Mouse (Mus musculus) MEL (cell line): Measurements from ENCODE around the gene Lbx2. TPM values are rescaled to one million over a fixed set of nuclear protein-coding genes. Genes with fewer than 3 reads are reported as not detected.

Experiments used
- DNase-seq: peaks from one replicate; pipeline ENCODE4 v3.0.0; 2011; ENCODE audit warnings: low read depth, low spot score
- H3K27ac ChIP-seq: 2 replicates; pipeline ENCODE4 v1.5.1; 2012; ENCODE audit warnings: low read depth, mild to moderate bottlenecking, control low read depth, low read length, moderate library complexity; ENCODE audit not compliant: control insufficient read depth
- H3K27me3 ChIP-seq, 2 experiments: fragments of 150-350 bp in 1 of 2; sonication (generic) in 1 of 2; 2 replicates each; pipeline ENCODE4 v1.6.1; 2012; ENCODE audit warnings: low read length in 2 of 2, mild to moderate bottlenecking in 2 of 2, improper control_type of control experiment in 1 of 2, moderate library complexity in 1 of 2; ENCODE audit not compliant: insufficient read depth in 2 of 2, control insufficient read depth in 1 of 2
- H3K36me3 ChIP-seq, 2 experiments: 2 replicates each; pipeline ENCODE4 v1.6.1; 2012 to 2014; ENCODE audit warnings: low read length in 2 of 2, improper control_type of control experiment in 1 of 2, inconsistent platforms in 1 of 2, mild to moderate bottlenecking in 1 of 2; ENCODE audit not compliant: insufficient read depth in 2 of 2, control insufficient read depth in 1 of 2
- H3K4me1 ChIP-seq, 2 experiments: fragments of 150-350 bp in 1 of 2; sonication (generic) in 1 of 2; 2 replicates each; pipeline ENCODE4 v1.6.1; 2012; ENCODE audit warnings: low read length in 2 of 2, improper control_type of control experiment in 1 of 2, mild to moderate bottlenecking in 1 of 2; ENCODE audit not compliant: insufficient read depth in 2 of 2, control insufficient read depth in 1 of 2
- H3K4me3 ChIP-seq, 2 experiments: fragments of 150-350 bp in 1 of 2; sonication (generic) in 1 of 2; 2 replicates each; pipeline ENCODE4 v1.5.1; 2012; ENCODE audit warnings: low read depth in 2 of 2, low read length in 2 of 2, mild to moderate bottlenecking in 2 of 2, moderate library complexity in 2 of 2, control low read depth in 1 of 2, improper control_type of control experiment in 1 of 2; ENCODE audit not compliant: control insufficient read depth in 1 of 2, insufficient read depth in 1 of 2
- H3K79me2 ChIP-seq: 2 replicates; pipeline ENCODE4 v1.6.1; 2012; ENCODE audit warnings: mild to moderate bottlenecking, low read length, moderate library complexity; ENCODE audit not compliant: control insufficient read depth, poor library complexity, insufficient read depth
- H3K9ac ChIP-seq: 2 replicates; pipeline ENCODE4 v1.6.1; 2012; ENCODE audit warnings: low read depth, mild to moderate bottlenecking, control low read depth, low read length, moderate library complexity; ENCODE audit not compliant: control insufficient read depth, poor library complexity, severe bottlenecking
- H3K9me3 ChIP-seq: fragments of 150-350 bp; sonication (generic); replicated peaks from 2 replicates; pipeline ENCODE4 v1.6.1; 2012; ENCODE audit warnings: mild to moderate bottlenecking, low read length, improper control_type of control experiment, moderate library complexity; ENCODE audit not compliant: insufficient read depth
- CHD1 ChIP-seq: IDR thresholded peaks from 2 replicates; pipeline ENCODE4 v1.6.1; 2012; ENCODE audit warnings: low read depth, mild to moderate bottlenecking, inconsistent platforms, low read length, improper control_type of control experiment
- CTCF ChIP-seq, 3 experiments: IDR thresholded peaks in 2 of 3; conservative IDR thresholded peaks in 1 of 3; 2 replicates each; pipeline ENCODE4 v1.5.1; 2011 to 2012; ENCODE audit warnings: low read length in 3 of 3, low read depth in 2 of 3, mild to moderate bottlenecking in 2 of 3, improper control_type of control experiment in 1 of 3, inconsistent platforms in 1 of 3, mixed read lengths in 1 of 3, moderate library complexity in 1 of 3; ENCODE audit not compliant: control insufficient read depth in 1 of 3, insufficient read depth in 1 of 3, poor library complexity in 1 of 3, severe bottlenecking in 1 of 3
- ELF1 ChIP-seq: IDR thresholded peaks from 2 replicates; pipeline ENCODE4 v1.6.1; 2014; ENCODE audit warnings: low read depth, mild to moderate bottlenecking, inconsistent platforms, low read length, improper control_type of control experiment, moderate library complexity
- EP300 ChIP-seq, 2 experiments: IDR thresholded peaks; 2 replicates each; pipeline ENCODE4 v1.6.1; 2011; ENCODE audit warnings: improper control_type of control experiment in 2 of 2, low read length in 2 of 2, low read depth in 1 of 2, mild to moderate bottlenecking in 1 of 2
- GABPA ChIP-seq: IDR thresholded peaks from 2 replicates; pipeline ENCODE4 v1.6.1; 2012; ENCODE audit warnings: low read depth, mild to moderate bottlenecking, inconsistent platforms, low read length, improper control_type of control experiment, moderate library complexity
- HCFC1 ChIP-seq: IDR thresholded peaks from 2 replicates; pipeline ENCODE4 v1.6.1; 2012; ENCODE audit warnings: low read depth, mild to moderate bottlenecking, inconsistent platforms, low read length, improper control_type of control experiment, moderate library complexity
- JUND ChIP-seq: IDR thresholded peaks from 2 replicates; pipeline ENCODE4 v1.6.1; 2011; ENCODE audit warnings: low read depth, mild to moderate bottlenecking, improper control_type of control experiment, low read length
- MAX ChIP-seq: IDR thresholded peaks from 2 replicates; pipeline ENCODE4 v1.6.1; 2011; ENCODE audit warnings: low read length, improper control_type of control experiment
- MXI1 ChIP-seq: IDR thresholded peaks from 2 replicates; pipeline ENCODE4 v1.6.1; 2011; ENCODE audit warnings: mild to moderate bottlenecking, low read depth, low read length, improper control_type of control experiment
- MYB ChIP-seq: IDR thresholded peaks from 2 replicates; pipeline ENCODE4 v1.6.1; 2011; ENCODE audit warnings: mild to moderate bottlenecking, low read depth, low read length, improper control_type of control experiment
- NELFE ChIP-seq: IDR thresholded peaks from 2 replicates; pipeline ENCODE4 v1.6.1; 2011; ENCODE audit warnings: low read depth, low read length, improper control_type of control experiment
- NRF1 ChIP-seq: IDR thresholded peaks from 2 replicates; pipeline ENCODE4 v1.6.1; 2014; ENCODE audit warnings: low read depth, mild to moderate bottlenecking, inconsistent platforms, low read length, improper control_type of control experiment, moderate library complexity; ENCODE audit not compliant: poor library complexity, insufficient read depth, severe bottlenecking
- POLR2A ChIP-seq, 2 experiments: IDR thresholded peaks; 2 replicates each; pipeline ENCODE4 v1.6.1; 2011 to 2012; ENCODE audit warnings: low read length in 2 of 2, mild to moderate bottlenecking in 2 of 2, control low read depth in 1 of 2, improper control_type of control experiment in 1 of 2, low read depth in 1 of 2, moderate library complexity in 1 of 2; ENCODE audit not compliant: control insufficient read depth in 1 of 2, insufficient read depth in 1 of 2, poor library complexity in 1 of 2
- POLR2AphosphoS2 ChIP-seq: IDR thresholded peaks from 2 replicates; pipeline ENCODE4 v1.6.1; 2011; ENCODE audit warnings: low read length, improper control_type of control experiment
- POLR2AphosphoS5 ChIP-seq: IDR thresholded peaks from 2 replicates; pipeline ENCODE4 v1.6.1; 2012; ENCODE audit warnings: low read depth, borderline replicate concordance, mild to moderate bottlenecking, inconsistent platforms, low read length, moderate library complexity, mixed read lengths
- SMC3 ChIP-seq: IDR thresholded peaks from 2 replicates; pipeline ENCODE4 v1.6.1; 2011; ENCODE audit warnings: low read depth, low read length, improper control_type of control experiment
- TBP ChIP-seq: IDR thresholded peaks from 2 replicates; pipeline ENCODE4 v1.8.0; 2011; ENCODE audit warnings: low read depth, low read length, improper control_type of control experiment
- TCF12 ChIP-seq: IDR thresholded peaks from 2 replicates; pipeline ENCODE4 v1.6.1; 2014; ENCODE audit warnings: low read depth, mild to moderate bottlenecking, inconsistent platforms, low read length, improper control_type of control experiment, moderate library complexity
- UBTF ChIP-seq: IDR thresholded peaks from 2 replicates; pipeline ENCODE4 v1.6.1; 2012; ENCODE audit warnings: low read depth, mild to moderate bottlenecking, inconsistent platforms, low read length, improper control_type of control experiment, moderate library complexity, borderline replicate concordance; ENCODE audit not compliant: insufficient read depth
- USF1 ChIP-seq: IDR thresholded peaks from 2 replicates; pipeline ENCODE4 v1.6.1; 2014; ENCODE audit warnings: low read depth, mild to moderate bottlenecking, inconsistent platforms, low read length, improper control_type of control experiment, moderate library complexity
- USF2 ChIP-seq, 2 experiments: IDR thresholded peaks; 2 replicates each; pipeline ENCODE4 v1.6.1; 2011 to 2012; ENCODE audit warnings: improper control_type of control experiment in 2 of 2, low read length in 2 of 2, borderline replicate concordance in 1 of 2, inconsistent platforms in 1 of 2, low read depth in 1 of 2, mild to moderate bottlenecking in 1 of 2; ENCODE audit not compliant: insufficient read depth in 1 of 2
- ZC3H11A ChIP-seq: IDR thresholded peaks from 2 replicates; pipeline ENCODE4 v1.6.1; 2012; ENCODE audit warnings: low read depth, mild to moderate bottlenecking, inconsistent platforms, low read length, improper control_type of control experiment
- ZKSCAN1 ChIP-seq: IDR thresholded peaks from 2 replicates; pipeline ENCODE4 v1.6.1; 2012; ENCODE audit warnings: low read depth, mild to moderate bottlenecking, inconsistent platforms, low read length, improper control_type of control experiment, moderate library complexity
- ZNF384 ChIP-seq: IDR thresholded peaks from 2 replicates; pipeline ENCODE4 v1.6.1; 2012; ENCODE audit warnings: low read depth, mild to moderate bottlenecking, inconsistent platforms, low read length, improper control_type of control experiment
- polyA plus RNA-seq, 2 experiments: library from polyadenylated mRNA; stranded (reverse) in 1 of 2; unstranded in 1 of 2; fragments of >175 nt in 1 of 2; fragments of >200 nt in 1 of 2; gene quantifications; 2 replicates each; pipeline versions ENCODE4 v1.2.1 to v1.2.4; 2012; ENCODE audit warnings: low replicate concordance in 2 of 2, low read depth in 1 of 2; ENCODE audit not compliant: insufficient read length in 2 of 2, insufficient read depth in 1 of 2, missing spikeins in 1 of 2
- total RNA-seq: library from RNA; depleted of rRNA; stranded (reverse); fragments of 300-350 nt; gene quantifications from 2 replicates; pipeline ENCODE4 v1.2.3, GENCODE M21; 2012

Lbx2 gene
- total and polyA plus RNA-seq, 3 experiments = 0.58 to 0.85 TPM; not detected in 1

DNA sequence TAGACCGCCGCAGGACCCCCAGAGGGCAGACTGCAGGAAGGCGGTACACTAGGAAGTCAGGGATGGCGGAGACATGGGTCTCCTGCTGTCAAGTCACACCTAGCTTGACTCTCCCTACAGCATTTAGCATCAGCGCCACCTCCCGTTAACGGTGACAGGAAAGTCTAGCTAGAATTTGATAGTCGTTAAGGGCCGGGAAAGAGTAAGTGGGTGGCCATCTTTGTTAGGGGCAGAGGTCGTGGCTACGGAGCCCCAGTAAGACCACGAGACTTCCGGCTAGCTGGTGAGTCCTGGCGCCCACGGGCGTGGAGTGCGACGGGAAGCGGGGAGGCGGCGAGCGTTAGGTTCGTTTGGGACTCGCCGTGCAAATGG lies 15.1 kb downstream of the Lbx2 start, which contains the start of the genes Ccdc142 and Gm42688 (continued):
- TF ChIP-seq USF2 (IDR thresholded peaks at IDR 0.05; ENCODE audit: borderline replicate concordance in 1 of 2, insufficient read depth in 1 of 2, low read depth in 1 of 2, low read length in 2 of 2) = no peak
- peak; percentile 68 for TF ChIP-seq ZC3H11A
- peak; percentile 68 for TF ChIP-seq MYB
- no peak for TF ChIP-seq POLR2AphosphoS5
- TF ChIP-seq TBP = peak; percentile 58; the same call in 1 of the 2 replicates
- TF ChIP-seq ZNF384 = no peak
- TF ChIP-seq GABPA = no peak
- peak; percentile 84 for TF ChIP-seq USF1
- TF ChIP-seq HCFC1 = peak; percentile 97
- TF ChIP-seq ZKSCAN1 = no peak
- TF ChIP-seq MAX = peak; percentile 48
- no peak; the same call in 1 of the 2 replicates for TF ChIP-seq CHD1

DNA sequence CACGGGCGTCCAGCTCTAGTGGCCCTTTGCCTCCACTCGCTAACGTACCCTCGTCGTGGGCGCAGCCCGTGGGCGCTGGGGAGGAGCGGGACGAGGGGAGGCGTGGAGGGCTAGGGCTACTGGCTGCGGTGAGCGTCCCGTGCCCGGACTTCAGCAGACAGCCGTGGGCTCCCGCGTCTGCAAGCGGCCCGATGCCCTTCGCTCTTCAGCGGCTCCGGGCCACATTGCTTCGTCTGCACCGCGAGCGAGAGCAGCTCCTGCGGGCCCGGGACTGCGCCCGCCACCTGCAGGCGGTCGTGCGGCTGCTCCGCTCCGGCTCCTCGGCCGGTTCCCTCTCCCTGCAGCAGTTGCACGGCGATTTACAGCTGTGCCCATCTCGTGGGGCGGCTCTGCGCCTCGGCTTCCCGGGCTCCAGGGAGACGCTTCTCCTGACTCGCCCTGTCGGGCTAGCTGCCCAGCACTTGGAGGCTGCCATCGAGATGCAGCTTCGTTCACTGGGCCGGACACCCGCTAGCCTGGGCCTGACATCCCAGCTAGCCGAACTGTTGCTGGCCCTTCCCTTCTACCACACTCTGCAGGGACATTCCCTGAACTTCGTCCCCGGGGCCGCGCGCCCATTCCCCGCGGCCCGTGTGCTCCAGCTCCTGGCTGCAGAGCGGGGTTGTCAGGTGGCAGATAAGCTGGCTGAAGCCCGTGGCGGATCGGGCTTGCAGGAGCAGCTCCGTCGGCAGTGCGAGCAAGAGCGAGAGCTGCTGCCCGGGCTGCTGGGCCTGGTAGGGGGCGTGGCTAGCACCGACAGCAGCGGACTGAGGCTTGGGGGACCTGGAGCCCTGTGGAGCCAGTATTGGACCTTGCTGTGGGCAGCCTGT lies 15.8 kb downstream of the Lbx2 start:
- H3K27me3 ChIP-seq = no peaks in the 10 kb centered on the region
- peak; percentile 77 for DNase-seq
- TF ChIP-seq HCFC1 (0 out of 2 replicates have a peak, but pooled peaks have one; percentile 25), SMC3 (0 out of 2 replicates have a peak, but pooled peaks have one; percentile 15), NELFE (no peak), UBTF (peak; percentile 23; the same call in 1 of the 2 replicates), MXI1 (0 out of 2 replicates have a peak, but pooled peaks have one; percentile 3), EP300 (IDR thresholded peaks at IDR 0.05; ENCODE audit: low read depth in 1 of 2, low read length in 2 of 2) (no peak), POLR2A (IDR thresholded peaks at IDR 0.05; ENCODE audit: control insufficient read depth in 1 of 2, insufficient read depth in 1 of 2, low read depth in 1 of 2, low read length in 2 of 2, poor library complexity in 1 of 2) (peak in 1 of 2 experiments; percentile 19; a peak in 2 of 4 replicates), JUND (no peak), USF1 (no peak), USF2 (IDR thresholded peaks at IDR 0.05; ENCODE audit: borderline replicate concordance in 1 of 2, insufficient read depth in 1 of 2, low read depth in 1 of 2, low read length in 2 of 2) (no peak), POLR2AphosphoS2 (no peak; the same call in 1 of the 2 replicates), TCF12 (no peak), CTCF (IDR thresholded peaks at IDR 0.05 in 2 of 3, conservative IDR thresholded peaks at IDR 0.05 in 1 of 3; ENCODE audit: control insufficient read depth in 1 of 3, insufficient read depth in 1 of 3, low read depth in 2 of 3, low read length in 3 of 3, poor library complexity in 1 of 3, severe bottlenecking in 1 of 3) (peak in 2 of 3 experiments; percentile 26 to 49; a peak in 5 of 6 replicates), ELF1 (no peak), NRF1 (no peak)
- TF ChIP-seq, all 39 proteins: peak for 6
- Histone ChIP-seq H3K4me1 (peaks cover 0 to 7% of the 10 kb centered on the region in 2 experiments; a peak in 3 of 4 replicates), H3K9me3 (no peaks in the 10 kb centered on the region), H3K4me3 (peak overlapping the region; percentile 66), H3K36me3 (peaks cover 1 to 8% of the 10 kb centered on the region in 2 experiments; a peak in 3 of 4 replicates), H3K9ac (peak overlapping the region; percentile 76), H3K79me2 (peaks cover 12% of the 10 kb centered on the region), H3K27ac (peak overlapping the region; percentile 63)
